In the genomic region with DNA sequence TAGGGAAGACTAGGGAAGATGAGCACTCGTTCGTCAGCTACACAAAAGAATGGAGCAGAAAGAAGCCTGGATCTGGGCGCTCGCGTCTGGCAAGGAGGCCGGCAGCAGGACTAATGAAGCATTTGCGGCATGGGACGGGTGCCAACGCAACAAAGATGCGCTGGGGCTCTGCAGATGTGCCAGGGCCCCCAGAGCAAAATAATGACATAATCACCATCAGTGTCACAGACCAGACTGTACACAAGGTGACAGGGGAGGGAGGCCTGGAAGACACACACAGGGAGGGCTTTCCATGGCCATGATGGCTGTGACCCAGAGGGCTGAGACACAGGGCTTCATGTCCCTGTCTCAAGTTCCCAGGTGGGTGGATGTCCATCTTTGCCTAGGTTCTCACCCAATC, we compare ENCODE assay signal across 11 mouse cellular contexts. TPM values are rescaled to one million over a fixed set of nuclear protein-coding genes. Genes with fewer than 3 reads are reported as not detected.
DNase-seq lines count a peak whose midpoint lies in the region; ATAC-seq lines count a peak whose summit lies in the region.
"Had no signal": no experiment of that assay in that cellular context is flagged by ENCODE, and none has a peak within 500 bp of the region (broad histone marks: within the 10 kb centered on the region; RNA-seq: fewer than 3 reads in every experiment).

No protein-coding gene starts in this region.

- H3K27ac ChIP-seq in neural tube, embryonic 11.5 days (ENCODE audit: low read depth, low read length), result peak overlapping the region; percentile 47; the same call in 1 of the 2 replicates
- peak overlapping the region; percentile 87 for H3K27ac ChIP-seq in hindbrain, embryonic 13.5 days
- peak overlapping the region; percentile 74 for H3K27ac ChIP-seq in neural tube, embryonic 14.5 days (ENCODE audit: low read depth, low read length)

- WGBS in neural tube, embryonic 11.5 days, result 75% methylated on average over 10 of the region's 10 CpGs
- 26% methylated on average over 10 of the region's 10 CpGs for WGBS in hindbrain, embryonic 13.5 days
- WGBS in neural tube, embryonic 14.5 days, result 32% methylated on average over 10 of the region's 10 CpGs

- H3K4me3 ChIP-seq in neural tube, embryonic 11.5 days (ENCODE audit: low read depth, low read length), result no peak overlapping the region
- no peak overlapping the region for H3K4me3 ChIP-seq in hindbrain, embryonic 13.5 days
- H3K4me3 ChIP-seq in neural tube, embryonic 14.5 days (ENCODE audit: low read depth, low read length), result no peak overlapping the region

- no peak for DNase-seq in neural tube, embryonic 11.5 days (ENCODE audit: low spot score)
- DNase-seq in neural tube, embryonic 10.5 days (ENCODE audit: extremely low spot score, low spot score), result no peak
- peak; percentile 59 to 68 for DNase-seq in cerebellum, postnatal 14 days
- DNase-seq in lung, postnatal 10 days, result no peak
- DNase-seq in urinary bladder, adult 18-20 months (ENCODE audit: low spot score in 2 of 2), result no peak
- DNase-seq: kidney, adult 11 months; lung, embryonic 14.5 days; thymus, adult 18-20 months had no signal

- no peaks in the 10 kb centered on the region for H3K9me3 ChIP-seq in neural tube, embryonic 11.5 days (ENCODE audit: control insufficient read depth, low read length)
- H3K9me3 ChIP-seq in hindbrain, embryonic 13.5 days, result no peaks in the 10 kb centered on the region
- no peaks in the 10 kb centered on the region for H3K9me3 ChIP-seq in neural tube, embryonic 14.5 days (ENCODE audit: control insufficient read depth, low read length)

- H3K9ac ChIP-seq in neural tube, embryonic 11.5 days (ENCODE audit: low read length), result no peak overlapping the region
- peak overlapping the region; percentile 49; the same call in 1 of the 2 replicates for H3K9ac ChIP-seq in hindbrain, embryonic 13.5 days
- H3K9ac ChIP-seq in neural tube, embryonic 14.5 days (replicated peaks; ENCODE audit: low read depth, low read length), result no peak overlapping the region
- H3K9ac ChIP-seq: lung, embryonic 14.5 days had no signal

- no peak overlapping the region for H3K4me2 ChIP-seq in neural tube, embryonic 11.5 days (ENCODE audit: low read depth)
- H3K4me2 ChIP-seq in hindbrain, embryonic 13.5 days, result no peak overlapping the region
- H3K4me2 ChIP-seq in neural tube, embryonic 14.5 days (ENCODE audit: low read depth, low read length), result no peak overlapping the region
- H3K4me2 ChIP-seq: heart, embryonic 11.5 days; lung, embryonic 14.5 days had no signal

- peaks cover 24% of the 10 kb centered on the region for H3K4me1 ChIP-seq in neural tube, embryonic 11.5 days (ENCODE audit: control insufficient read depth, insufficient read depth, low read length)
- H3K4me1 ChIP-seq in hindbrain, embryonic 13.5 days (replicated peaks), result peaks cover 55% of the 10 kb centered on the region
- H3K4me1 ChIP-seq in neural tube, embryonic 14.5 days (ENCODE audit: control insufficient read depth, insufficient read depth, low read length), result peaks cover 21% of the 10 kb centered on the region; the same call in 1 of the 2 replicates

- ATAC-seq in neural tube, embryonic 11.5 days (ENCODE audit: insufficient read depth, low FRiP score, low TSS enrichment), result peak; percentile 49
- peak; percentile 75; the same call in 1 of the 2 replicates for ATAC-seq in hindbrain, embryonic 13.5 days (ENCODE audit: low FRiP score)
- ATAC-seq in neural tube, embryonic 14.5 days (ENCODE audit: low read depth), result peak; percentile 66; the same call in 1 of the 2 replicates

- no peaks in the 10 kb centered on the region for H3K36me3 ChIP-seq in neural tube, embryonic 11.5 days (ENCODE audit: control insufficient read depth, insufficient read depth, low read length)
- H3K36me3 ChIP-seq in hindbrain, embryonic 13.5 days, result no peaks in the 10 kb centered on the region; the same call in 1 of the 2 replicates
- H3K36me3 ChIP-seq in neural tube, embryonic 14.5 days (ENCODE audit: control insufficient read depth, insufficient read depth, low read length), result no peaks in the 10 kb centered on the region

- H3K27me3 ChIP-seq in neural tube, embryonic 11.5 days (ENCODE audit: control insufficient read depth, insufficient read depth, low read length), result no peaks in the 10 kb centered on the region
- H3K27me3 ChIP-seq in hindbrain, embryonic 13.5 days, result peaks cover 5% of the 10 kb centered on the region; the same call in 1 of the 2 replicates
- no peaks in the 10 kb centered on the region for H3K27me3 ChIP-seq in neural tube, embryonic 14.5 days (ENCODE audit: control insufficient read depth, insufficient read depth, low read length)

RNA-seq across cellular contexts. Expression of a gene that starts 32.6 kb away (rescaled TPM):
- 11.6 and 13.9 TPM in 2 replicates for polyA plus RNA-seq in neural tube, embryonic 11.5 days (2014; fragmentation: Nextera tagmentation; extraction: Ambion mirVana)
- 7.8 and 8.8 TPM in 2 replicates for polyA plus RNA-seq in hindbrain, embryonic 13.5 days (2015; fragmentation: Nextera tagmentation; extraction: Ambion mirVana)
- polyA plus RNA-seq in neural tube, embryonic 14.5 days (2014; fragmentation: Nextera tagmentation; extraction: Ambion mirVana), result 15.9 and 17.8 TPM in 2 replicates

Comparison
In these comparisons a context has a peak if more than half of its experiments do, and no peak if none do; other contexts are left out.
1. DNase-seq: peak in cerebellum, postnatal 14 days (2 of 2); none in neural tube, embryonic 11.5 days (single experiment), neural tube, embryonic 10.5 days (single experiment), lung, postnatal 10 days (single experiment) and urinary bladder, adult 18-20 months (0 of 2).
2. Peak in every context shown above with its lines, with median percentiles within 50 percentile points of each other: ATAC-seq and H3K27ac ChIP-seq.